ENCODE assay signal across 12 mouse cellular contexts in genomic region chr16:91740184-91740917, GRCm38 (mm10). TPM values are rescaled to one million over a fixed set of nuclear protein-coding genes. Genes with fewer than 3 reads are reported as not detected.
A peak's percentile ranks its signal among the peaks of the same experiment; 100 is the strongest.
DNase-seq lines count a peak whose midpoint lies in the region; ATAC-seq and TF ChIP-seq lines count a peak whose summit lies in the region.
"Had no signal": no experiment of that assay in that cellular context is flagged by ENCODE, and none has a peak within 500 bp of the region (broad histone marks: within the 10 kb centered on the region; RNA-seq: fewer than 3 reads in every experiment).

No protein-coding gene starts in this region.

- H3K4me1 ChIP-seq in kidney, postnatal 0 days (replicated peaks; ENCODE audit: insufficient read depth, low read length), result peaks cover 16% of the 10 kb centered on the region
- H3K4me1 ChIP-seq in bone marrow macrophage, adult 2 months (ENCODE audit: control insufficient read depth, insufficient read depth, low read length), result peaks cover 67% of the 10 kb centered on the region

- no peak overlapping the region for H3K9ac ChIP-seq in kidney, postnatal 0 days (ENCODE audit: low read depth, low read length)
- H3K9ac ChIP-seq: lung, embryonic 14.5 days had no signal

- intact Hi-C loops in gastrocnemius, adult 2 months (cut with DNase I), result no loop called here

- H3K27me3 ChIP-seq in kidney, postnatal 0 days (ENCODE audit: insufficient read depth, low read length), result no peaks in the 10 kb centered on the region
- H3K27me3 ChIP-seq: Patski had no signal

- no peaks in the 10 kb centered on the region for H3K9me3 ChIP-seq in kidney, postnatal 0 days (replicated peaks; ENCODE audit: low read length)

- ATAC-seq in kidney, postnatal 0 days (replicated peaks; ENCODE audit: low FRiP score, low read depth), result no peak
- peak; percentile 66 for ATAC-seq in megakaryocyte, adult 5-6 weeks (ENCODE audit: poor library complexity, severe bottlenecking)
- ATAC-seq: inflammation-experienced regulatory T-cells, adult 6 months; midbrain, embryonic 16.5 days; Patski had no signal

- H3K36me3 ChIP-seq in kidney, postnatal 0 days (ENCODE audit: insufficient read depth, low read length), result no peaks in the 10 kb centered on the region; the same call in 1 of the 2 replicates

- 63% methylated on average over 8 of the region's 8 CpGs for WGBS in kidney, postnatal 0 days

- peak overlapping the region; percentile 85 for H3K27ac ChIP-seq in gastrocnemius, adult 2 months
- peak overlapping the region; percentile 19; the same call in 1 of the 2 replicates for H3K27ac ChIP-seq in kidney, postnatal 0 days
- H3K27ac ChIP-seq in bone marrow macrophage, adult 2 months (ENCODE audit: insufficient read depth, low read depth, low read length), result peak overlapping the region; percentile 87

- no peak for TF ChIP-seq CTCF in gastrocnemius, adult 2 months (IDR thresholded peaks at IDR 0.05)
- TF ChIP-seq CTCF in kidney, postnatal 0 days (IDR thresholded peaks at IDR 0.05; ENCODE audit: low read depth), result no peak
- no peak for TF ChIP-seq CTCF in bone marrow macrophage, adult 2 months (IDR thresholded peaks at IDR 0.05; ENCODE audit: low read depth, low read length)

- no peak overlapping the region for H3K4me2 ChIP-seq in kidney, postnatal 0 days (ENCODE audit: low read length)
- H3K4me2 ChIP-seq: lung, embryonic 14.5 days had no signal

- peak; percentile 65 for DNase-seq in gastrocnemius, adult 2 months
- DNase-seq in gastrocnemius, postnatal 25 days, result no peak
- DNase-seq in kidney, postnatal 0 days (ENCODE audit: low spot score), result no peak
- DNase-seq in kidney, adult 8-10 months, result no peak
- DNase-seq in kidney, postnatal 4 days, result no peak
- DNase-seq in kidney, adult 9 months, result no peak
- DNase-seq: lung, embryonic 14.5 days had no signal

- H3K4me3 ChIP-seq in gastrocnemius, adult 2 months, result peak overlapping the region; percentile 6; the same call in 1 of the 2 replicates
- no peak overlapping the region for H3K4me3 ChIP-seq in kidney, postnatal 0 days (replicated peaks; ENCODE audit: low read depth, low read length)
- H3K4me3 ChIP-seq in bone marrow macrophage, adult 2 months (ENCODE audit: insufficient read depth, low read length), result no peak overlapping the region

- TF ChIP-seq POLR2A in bone marrow macrophage, adult 2 months (IDR thresholded peaks at IDR 0.05; ENCODE audit: borderline replicate concordance, low read depth, low read length), result no peak

RNA-seq across cellular contexts. Expression of gene Itsn1, which starts 11.3 kb away (rescaled TPM):
- 10 to 100 TPM; 60.2 to 66.1 TPM for total RNA-seq in gastrocnemius, adult 2 months (2021)
- 10 to 100 TPM; 55.3 to 60.5 TPM for total RNA-seq in gastrocnemius, postnatal 25 days (2021)
- polyA plus RNA-seq in kidney, postnatal 0 days (2015; fragmentation: Nextera tagmentation; extraction: Ambion mirVana), result 14.4 and 15.7 TPM in 2 replicates
- 110 and 130 TPM in 2 replicates for polyA plus RNA-seq in bone marrow macrophage, adult 2 months (2012; ENCODE audit: insufficient read depth, insufficient read length, missing spikeins)
- total RNA-seq in megakaryocyte, adult 5-6 weeks (2015), result 12.0 and 15.6 TPM in 2 replicates
- total RNA-seq in megakaryocyte, adult 5-6 weeks (2017), result 12.5 and 24.2 TPM in 2 replicates

RNA-seq across cellular contexts. Expression of gene Cryzl1, which starts 11.6 kb away (rescaled TPM):
- total RNA-seq in gastrocnemius, adult 2 months (2021), result 10 to 100 TPM; 17.7 to 18.1 TPM
- 10 to 100 TPM; 12.1 to 20.0 TPM for total RNA-seq in gastrocnemius, postnatal 25 days (2021)
- 74.6 and 74.8 TPM in 2 replicates for polyA plus RNA-seq in kidney, postnatal 0 days (2015; fragmentation: Nextera tagmentation; extraction: Ambion mirVana)
- 55.0 and 61.5 TPM in 2 replicates for polyA plus RNA-seq in bone marrow macrophage, adult 2 months (2012; ENCODE audit: insufficient read depth, insufficient read length, missing spikeins)
- total RNA-seq in megakaryocyte, adult 5-6 weeks (2015), result 61.0 and 73.7 TPM in 2 replicates
- 66.0 and 69.4 TPM in 2 replicates for total RNA-seq in megakaryocyte, adult 5-6 weeks (2017)

RNA-seq across cellular contexts. Expression of gene Donson, which starts 51.8 kb away (rescaled TPM):
- total RNA-seq in gastrocnemius, adult 2 months (2021), result 1 to 10 TPM in 1 of 2 experiments, under 1 TPM in 1; 0.92 to 1.6 TPM
- 1 to 10 TPM in 1 of 2 experiments, under 1 TPM in 1; 0.84 to 1.1 TPM for total RNA-seq in gastrocnemius, postnatal 25 days (2021)
- 10.6 and 12.6 TPM in 2 replicates for polyA plus RNA-seq in kidney, postnatal 0 days (2015; fragmentation: Nextera tagmentation; extraction: Ambion mirVana)
- polyA plus RNA-seq in bone marrow macrophage, adult 2 months (2012; ENCODE audit: insufficient read depth, insufficient read length, missing spikeins), result 12.2 and 14.5 TPM in 2 replicates
- 17.8 and 32.6 TPM in 2 replicates for total RNA-seq in megakaryocyte, adult 5-6 weeks (2015)
- 23.5 and 50.1 TPM in 2 replicates for total RNA-seq in megakaryocyte, adult 5-6 weeks (2017)

Comparison
In these comparisons a context has a peak if more than half of its experiments do, and no peak if none do; other contexts are left out.
1. H3K27ac ChIP-seq: peak in every context shown above with its lines; median percentile 87 in bone marrow macrophage, adult 2 months; 85 in gastrocnemius, adult 2 months; 19 in kidney, postnatal 0 days.
2. RNA of gene Donson, which starts 51.8 kb away (total RNA-seq): 17.8 to 50.1 TPM in megakaryocyte, adult 5-6 weeks; 0.92 to 1.6 TPM in gastrocnemius, adult 2 months and 0.84 to 1.1 TPM in gastrocnemius, postnatal 25 days; every median in the first group is over 4 times any median in the second.